Mouse (Mus musculus): Measurements from ENCODE around the gene Med12. TPM values are rescaled to one million over a fixed set of nuclear protein-coding genes. Genes with fewer than 3 reads are reported as not detected.

Gene Med12
- 23.8 TPM for polyA plus RNA-seq (2014; fragmentation: Illumina TruSeq; extraction: RNeasy Lipid Tissue Mini Kit (QIAGEN cat#74804); ENCODE audit: insufficient read depth, low read depth, low replicate concordance)

GRCm38 (mm10) chrX:101273875-101274738 lies at the start of gene Med12:
Gene Med12, plus strand, starts transcription at chrX:101274030.

GRCm38 (mm10) chrX:101253952-101254729 lies 19.7 kb upstream of the Med12 start, which contains the start of gene Foxo4:
Gene Foxo4, plus strand, starts transcription at chrX:101254528.

GRCm38 (mm10) chrX:101263892-101264291 lies 9.9 kb upstream of the Med12 start, which contains the start of gene Gm614:
Gene Gm614, minus strand, starts transcription at chrX:101263992.

GRCm38 (mm10) chrX:101268025-101268754 lies 5.6 kb upstream of the Med12 start, which contains the start of gene Il2rg:
Gene Il2rg, minus strand, starts transcription at chrX:101268255.

GRCm38 (mm10) chrX:101268755-101269124 lies 5.1 kb upstream of the Med12 start, which contains the start of gene Gm20489:
Gene Gm20489, minus strand, starts transcription at chrX:101269023.

GRCm38 (mm10) chrX:101299055-101299454 lies 25.2 kb downstream of the Med12 start, which contains the start of gene Nlgn3:
Gene Nlgn3, plus strand, starts transcription at chrX:101299168.

Other genes with a start within 250 kb of the Med12 start
- 0.93 TPM for gene Tex11, start 214.4 kb upstream of the Med12 start, polyA plus RNA-seq (2014; fragmentation: Illumina TruSeq; extraction: RNeasy Lipid Tissue Mini Kit (QIAGEN cat#74804); ENCODE audit: insufficient read depth, low read depth, low replicate concordance)
- 0.27 TPM for gene Slc7a3, start 188.0 kb upstream of the Med12 start, polyA plus RNA-seq (2014; fragmentation: Illumina TruSeq; extraction: RNeasy Lipid Tissue Mini Kit (QIAGEN cat#74804); ENCODE audit: insufficient read depth, low read depth, low replicate concordance)
- 21.6 TPM for gene Snx12, start 51.5 kb upstream of the Med12 start, polyA plus RNA-seq (2014; fragmentation: Illumina TruSeq; extraction: RNeasy Lipid Tissue Mini Kit (QIAGEN cat#74804); ENCODE audit: insufficient read depth, low read depth, low replicate concordance)
- 21.7 TPM for gene Foxo4, start 19.5 kb upstream of the Med12 start, polyA plus RNA-seq (2014; fragmentation: Illumina TruSeq; extraction: RNeasy Lipid Tissue Mini Kit (QIAGEN cat#74804); ENCODE audit: insufficient read depth, low read depth, low replicate concordance)
- gene Gm614, start 10.0 kb upstream of the Med12 start, polyA plus RNA-seq (2014; fragmentation: Illumina TruSeq; extraction: RNeasy Lipid Tissue Mini Kit (QIAGEN cat#74804); ENCODE audit: insufficient read depth, low read depth, low replicate concordance), result not detected
- gene Il2rg, start 5.8 kb upstream of the Med12 start, polyA plus RNA-seq (2014; fragmentation: Illumina TruSeq; extraction: RNeasy Lipid Tissue Mini Kit (QIAGEN cat#74804); ENCODE audit: insufficient read depth, low read depth, low replicate concordance), result 51.9 TPM
- not detected for gene Gm20489, start 5.0 kb upstream of the Med12 start, polyA plus RNA-seq (2014; fragmentation: Illumina TruSeq; extraction: RNeasy Lipid Tissue Mini Kit (QIAGEN cat#74804); ENCODE audit: insufficient read depth, low read depth, low replicate concordance)
- gene Nlgn3, start 25.1 kb downstream of the Med12 start, polyA plus RNA-seq (2014; fragmentation: Illumina TruSeq; extraction: RNeasy Lipid Tissue Mini Kit (QIAGEN cat#74804); ENCODE audit: insufficient read depth, low read depth, low replicate concordance), result 0.09 TPM
- 2.2 TPM for gene Gjb1, start 102.3 kb downstream of the Med12 start, polyA plus RNA-seq (2014; fragmentation: Illumina TruSeq; extraction: RNeasy Lipid Tissue Mini Kit (QIAGEN cat#74804); ENCODE audit: insufficient read depth, low read depth, low replicate concordance)
- 9.9 TPM for gene Zmym3, start 146.8 kb downstream of the Med12 start, polyA plus RNA-seq (2014; fragmentation: Illumina TruSeq; extraction: RNeasy Lipid Tissue Mini Kit (QIAGEN cat#74804); ENCODE audit: insufficient read depth, low read depth, low replicate concordance)
- 71.5 TPM for gene Nono, start 155.3 kb downstream of the Med12 start, polyA plus RNA-seq (2014; fragmentation: Illumina TruSeq; extraction: RNeasy Lipid Tissue Mini Kit (QIAGEN cat#74804); ENCODE audit: insufficient read depth, low read depth, low replicate concordance)
- gene Itgb1bp2, start 175.1 kb downstream of the Med12 start, polyA plus RNA-seq (2014; fragmentation: Illumina TruSeq; extraction: RNeasy Lipid Tissue Mini Kit (QIAGEN cat#74804); ENCODE audit: insufficient read depth, low read depth, low replicate concordance), result 3.9 TPM